Mouse (Mus musculus) liver, embryonic 11.5 days (tissue): Measurements from ENCODE around the gene Spdye4b. TPM values are rescaled to one million over a fixed set of nuclear protein-coding genes. Genes with fewer than 3 reads are reported as not detected.
A peak's percentile ranks its signal among the peaks of the same experiment; 100 is the strongest.
"Not testable (repeated sequence)": the region's sequence is repeated elsewhere in the genome, so short reads cannot be mapped to it uniquely, and the experiment has no call there.

Experiments
- ATAC-seq: fragments of 200-750 bp; cut with Nextera tagmentation; replicated peaks from 2 replicates; pipeline ENCODE4 v1.8.0; 2017; ENCODE audit warnings: moderate number of reproducible peaks, mild to moderate bottlenecking, moderate TSS enrichment, moderate library complexity; ENCODE audit not compliant: low FRiP score
- DNase-seq: peaks from one replicate; pipeline ENCODE4 v3.0.0-alpha.2; 2017; ENCODE audit warnings: low spot score
- H3K27ac ChIP-seq: fragments of 300-500 bp; sonication (generic); 2 replicates; pipeline ENCODE4 v1.5.1; 2014; ENCODE audit warnings: mild to moderate bottlenecking, low read depth, low read length, control low read depth
- H3K27me3 ChIP-seq: fragments of 300-500 bp; sonication (generic); replicated peaks from 2 replicates; pipeline ENCODE4 v1.6.1; 2014; ENCODE audit warnings: low read length, mixed read lengths; ENCODE audit not compliant: control insufficient read depth, insufficient read depth
- H3K36me3 ChIP-seq: fragments of 300-500 bp; sonication (generic); 2 replicates; pipeline ENCODE4 v1.6.1; 2014; ENCODE audit warnings: mild to moderate bottlenecking, low read length, moderate library complexity, mixed read lengths; ENCODE audit not compliant: control insufficient read depth, insufficient read depth
- H3K4me1 ChIP-seq: fragments of 300-500 bp; sonication (generic); replicated peaks from 2 replicates; pipeline ENCODE4 v1.6.1; 2014; ENCODE audit warnings: low read length, mixed read lengths; ENCODE audit not compliant: control insufficient read depth, insufficient read depth
- H3K4me2 ChIP-seq: fragments of 300-500 bp; sonication (generic); 2 replicates; pipeline ENCODE4 v1.6.1; 2014; ENCODE audit warnings: mild to moderate bottlenecking, control low read depth, moderate library complexity
- H3K4me3 ChIP-seq: fragments of 300-500 bp; sonication (generic); 2 replicates; pipeline ENCODE4 v1.5.1; 2014; ENCODE audit warnings: low read depth, low read length, control low read depth
- H3K9ac ChIP-seq: fragments of 300-500 bp; sonication (generic); 2 replicates; pipeline ENCODE4 v1.6.1; 2014; ENCODE audit warnings: low read depth, low read length, control low read depth
- H3K9me3 ChIP-seq: fragments of 300-500 bp; sonication (generic); 2 replicates; pipeline ENCODE4 v1.6.1; 2016; ENCODE audit warnings: low read length, inconsistent platforms, mixed read lengths; ENCODE audit not compliant: control insufficient read depth
- WGBS: fragments of 180-500 bp; shearing (Covaris S2); extraction: QIAGEN DNeasy Blood & Tissue Kit; methylation state at CpG from one replicate; pipeline ENCODE4 v1.1.7; 2014; 5-methylcytosine and 5-hydroxymethylcytosine counted together
- polyA plus RNA-seq: library from polyadenylated mRNA; unstranded; fragments of >200 nt; fragmentation: Nextera tagmentation; extraction: Ambion mirVana; gene quantifications from 2 replicates; pipeline ENCODE4 v1.2.1, GENCODE M21; 2014

The Spdye4b gene
- polyA plus RNA-seq, 1 experiment from 2014 or later, result not detected

DNA sequence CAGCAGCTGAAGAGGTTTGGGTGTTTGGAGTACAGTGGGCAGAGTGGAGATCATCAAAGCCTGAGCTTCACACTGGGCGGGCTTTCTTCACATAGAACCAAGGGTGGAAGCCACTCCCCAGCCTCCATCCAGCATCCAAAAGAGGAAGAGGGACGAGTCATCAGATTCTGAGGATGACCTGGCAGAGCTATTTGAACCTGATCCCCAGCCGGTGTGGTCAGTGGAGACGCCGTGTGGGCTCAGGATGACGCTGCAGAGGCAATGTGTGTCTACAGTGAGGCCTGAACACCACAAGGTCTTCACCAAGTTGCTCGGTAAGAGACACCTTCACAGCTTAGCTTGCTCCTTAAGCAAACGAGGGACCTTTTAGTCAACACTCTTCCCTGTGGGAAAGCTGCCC lies 13.9 kb downstream of the Spdye4b start:
- not testable (repeated sequence) for H3K4me1 ChIP-seq, H3K27ac ChIP-seq, H3K4me3 ChIP-seq, ATAC-seq, DNase-seq, H3K4me2 ChIP-seq, H3K9ac ChIP-seq, H3K9me3 ChIP-seq, H3K27me3 ChIP-seq, H3K36me3 ChIP-seq
- 45% methylated on average over 8 of the region's 8 CpGs for WGBS

DNA sequence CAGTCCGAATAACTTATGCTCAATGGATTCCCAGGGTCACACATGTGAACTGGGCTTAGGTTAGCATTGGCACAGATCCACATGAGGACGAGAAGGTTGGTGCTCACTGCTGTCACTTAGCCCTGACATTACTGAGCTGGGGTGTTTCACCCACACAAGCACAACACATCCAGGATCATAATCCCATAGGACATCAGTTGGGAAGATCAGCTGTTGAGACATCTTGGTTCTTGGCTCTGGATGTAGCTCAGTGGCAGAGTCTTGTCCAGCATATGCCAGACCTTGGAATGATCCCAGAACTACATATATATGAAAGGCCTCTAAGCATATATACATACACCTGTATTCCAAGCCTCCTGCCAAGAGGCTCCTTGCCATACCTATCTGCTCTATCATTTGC lies 14.3 kb downstream of the Spdye4b start:
- Histone ChIP-seq H3K36me3 (no peaks in the 10 kb centered on the region), H3K9me3 (no peaks in the 10 kb centered on the region)
- 80% methylated on average over 2 of the region's 2 CpGs for WGBS

GRCm38 (mm10) chr5:143196506-143196905 lies 15.7 kb downstream of the Spdye4b start:
- H3K9ac ChIP-seq, result no peak overlapping the region
- ATAC-seq, result no peak
- no peaks in the 10 kb centered on the region for H3K4me1 ChIP-seq
- no peaks in the 10 kb centered on the region for H3K36me3 ChIP-seq
- 0 out of 2 replicates have a peak, but pooled peaks cover 4% of the 10 kb centered on the region for H3K27me3 ChIP-seq
- H3K9me3 ChIP-seq, result no peaks in the 10 kb centered on the region
- H3K4me2 ChIP-seq, result no peak overlapping the region
- H3K27ac ChIP-seq, result no peak overlapping the region
- no peak overlapping the region for H3K4me3 ChIP-seq
- 68% methylated on average over 4 of the region's 4 CpGs for WGBS
- DNase-seq, result no peak

More for the DNA sequence above, 14.3 kb downstream of the Spdye4b start:
- Histone ChIP-seq H3K27me3 (0 out of 2 replicates have a peak, but pooled peaks cover 4% of the 10 kb centered on the region), H3K27ac (no peak overlapping the region), H3K4me1 (no peaks in the 10 kb centered on the region), H3K9ac (no peak overlapping the region), H3K4me2 (no peak overlapping the region), H3K4me3 (no peak overlapping the region)
- ATAC-seq (no peak), DNase-seq (no peak)

- H3K27me3 ChIP-seq, result no peaks in the 10 kb centered on the region
- ATAC-seq (no peak), DNase-seq (no peak)
- H3K36me3 ChIP-seq, result no peaks in the 10 kb centered on the region
- no peak overlapping the region for H3K27ac ChIP-seq
- H3K9me3 ChIP-seq, result peaks cover 5% of the 10 kb centered on the region
- WGBS, result 67% methylated on average over 3 of the region's 3 CpGs
- H3K4me2 ChIP-seq, result no peak overlapping the region
- H3K4me1 ChIP-seq, result no peaks in the 10 kb centered on the region
- no peak overlapping the region for H3K9ac ChIP-seq
- H3K4me3 ChIP-seq, result no peak overlapping the region
Observed at GRCm38 (mm10) chr5:143205015-143205414, 24.2 kb downstream of the Spdye4b start.

DNA sequence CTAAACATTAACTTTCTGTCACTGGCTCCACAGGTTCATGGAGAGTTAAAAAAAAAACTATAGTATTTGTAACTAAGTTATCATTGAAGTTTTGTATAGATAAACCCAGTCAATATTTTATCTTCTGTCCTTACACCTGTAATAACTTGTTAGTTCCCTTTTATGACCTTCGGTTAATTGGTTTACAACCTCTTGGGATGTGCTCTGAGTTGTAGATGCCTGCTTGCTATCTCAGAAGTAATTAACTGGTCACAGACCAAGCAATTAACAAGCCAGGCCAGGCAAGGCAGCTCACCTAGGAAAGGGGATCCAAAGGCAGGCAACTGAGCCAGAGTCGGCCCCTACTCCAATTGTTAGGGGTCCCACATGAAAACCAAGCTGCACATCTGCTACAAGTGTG lies 33.0 kb downstream of the Spdye4b start:
- H3K27me3 ChIP-seq, result no peaks in the 10 kb centered on the region
- no peaks in the 10 kb centered on the region for H3K4me1 ChIP-seq
- H3K9ac ChIP-seq, result no peak overlapping the region
- no peak for DNase-seq
- no peak overlapping the region for H3K4me2 ChIP-seq
- no peak for ATAC-seq
- no peak overlapping the region for H3K4me3 ChIP-seq
- H3K36me3 ChIP-seq, result no peaks in the 10 kb centered on the region
- H3K27ac ChIP-seq, result no peak overlapping the region
- peaks cover 1% of the 10 kb centered on the region; the same call in 1 of the 2 replicates for H3K9me3 ChIP-seq
- 77% methylated on average over 2 of the region's 2 CpGs for WGBS

DNA sequence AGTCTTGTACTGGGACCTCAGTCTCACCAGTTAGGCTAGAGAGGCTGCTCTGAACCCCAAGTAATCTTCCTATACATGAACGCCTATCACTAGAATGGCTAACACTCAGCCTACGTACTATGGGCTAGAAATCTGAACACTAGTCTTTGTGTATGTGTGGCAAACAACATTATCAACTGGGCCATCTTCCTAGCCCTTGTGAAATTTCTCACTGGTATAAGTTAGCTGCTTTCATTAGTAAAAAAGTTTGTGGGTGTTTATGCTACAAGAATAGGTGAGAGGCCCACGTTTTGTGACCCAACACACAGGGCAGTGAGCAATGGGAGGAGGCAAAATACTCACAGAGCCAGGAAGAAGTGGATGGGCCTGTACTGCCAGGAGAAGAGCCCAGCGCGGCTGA lies 40.2 kb downstream of the Spdye4b start:
- DNase-seq (no peak), ATAC-seq (no peak)
- Histone ChIP-seq H3K9me3 (no peaks in the 10 kb centered on the region), H3K27ac (no peak overlapping the region), H3K9ac (no peak overlapping the region), H3K4me1 (no peaks in the 10 kb centered on the region), H3K36me3 (no peaks in the 10 kb centered on the region), H3K27me3 (no peaks in the 10 kb centered on the region), H3K4me2 (no peak overlapping the region), H3K4me3 (no peak overlapping the region)
- 83% methylated on average over 5 of the region's 5 CpGs for WGBS

DNA sequence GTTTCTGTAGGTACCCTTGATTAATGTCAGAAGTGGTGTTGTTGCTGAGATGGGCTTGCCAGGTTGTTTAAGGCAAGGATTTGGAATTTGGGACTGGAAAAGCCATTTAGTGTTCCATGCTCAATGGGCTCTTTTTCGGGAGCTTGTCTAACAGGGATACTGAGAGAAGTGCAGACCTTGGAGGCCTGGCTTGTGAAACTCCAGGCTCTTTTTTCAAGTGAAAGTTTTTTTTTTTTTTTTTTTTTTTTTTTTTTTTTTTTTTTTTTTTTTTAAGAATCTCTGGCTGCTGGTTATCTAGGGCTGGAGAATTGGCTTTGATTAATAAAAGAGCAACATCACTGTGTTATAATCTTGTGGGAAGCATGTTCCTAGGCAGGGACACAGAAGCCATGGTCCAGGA lies 41.5 kb downstream of the Spdye4b start:
- H3K36me3 ChIP-seq, result no peaks in the 10 kb centered on the region
- DNase-seq, result no peak
- ATAC-seq, result no peak
- H3K9me3 ChIP-seq, result no peaks in the 10 kb centered on the region
- H3K27ac ChIP-seq, result no peak overlapping the region
- 65% methylated on average over 1 of the region's 1 CpGs for WGBS
- H3K4me2 ChIP-seq, result no peak overlapping the region
- H3K4me3 ChIP-seq, result no peak overlapping the region
- H3K4me1 ChIP-seq, result no peaks in the 10 kb centered on the region
- no peak overlapping the region for H3K9ac ChIP-seq
- H3K27me3 ChIP-seq, result no peaks in the 10 kb centered on the region

DNA sequence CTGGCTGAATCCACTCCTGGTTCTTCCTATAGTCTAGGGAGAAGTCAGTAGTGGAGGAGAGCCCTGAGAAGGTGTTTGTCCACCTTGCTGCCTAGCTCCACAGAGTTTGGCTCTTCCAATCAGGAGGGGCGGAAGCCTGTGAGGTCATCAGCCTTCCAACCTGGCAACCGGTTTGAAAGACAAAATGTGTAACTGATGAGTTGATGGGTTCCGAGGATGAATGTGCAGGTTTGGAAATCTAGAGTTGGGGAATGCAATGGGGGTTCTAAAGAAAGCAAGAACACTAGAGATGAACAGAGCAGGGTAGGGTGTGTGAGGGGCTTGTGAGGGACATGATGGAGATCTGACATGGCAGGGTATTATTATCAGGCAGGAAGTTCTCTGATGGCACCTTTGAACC lies 46.0 kb downstream of the Spdye4b start, which contains the start of gene Spdye4a:
Gene Spdye4a (minus strand): TSS at position 101 of the 400 bp plus-strand sequence.
- DNase-seq (no peak), ATAC-seq (no peak)
- no peak within 1 kb of the TSS for H3K4me2 ChIP-seq
- H3K9ac ChIP-seq, result no peak within 1 kb of the TSS
- H3K27me3 ChIP-seq, result no peaks in the 10 kb centered on the region
- no peak within 1 kb of the TSS for H3K4me3 ChIP-seq
- no peaks in the 10 kb centered on the region for H3K4me1 ChIP-seq
- no peak within 1 kb of the TSS for H3K27ac ChIP-seq
- no peaks in the 10 kb centered on the region for H3K9me3 ChIP-seq
- H3K36me3 ChIP-seq, result no peaks in the 10 kb centered on the region
- WGBS, result 77% methylated on average over 3 of the region's 3 CpGs

DNA sequence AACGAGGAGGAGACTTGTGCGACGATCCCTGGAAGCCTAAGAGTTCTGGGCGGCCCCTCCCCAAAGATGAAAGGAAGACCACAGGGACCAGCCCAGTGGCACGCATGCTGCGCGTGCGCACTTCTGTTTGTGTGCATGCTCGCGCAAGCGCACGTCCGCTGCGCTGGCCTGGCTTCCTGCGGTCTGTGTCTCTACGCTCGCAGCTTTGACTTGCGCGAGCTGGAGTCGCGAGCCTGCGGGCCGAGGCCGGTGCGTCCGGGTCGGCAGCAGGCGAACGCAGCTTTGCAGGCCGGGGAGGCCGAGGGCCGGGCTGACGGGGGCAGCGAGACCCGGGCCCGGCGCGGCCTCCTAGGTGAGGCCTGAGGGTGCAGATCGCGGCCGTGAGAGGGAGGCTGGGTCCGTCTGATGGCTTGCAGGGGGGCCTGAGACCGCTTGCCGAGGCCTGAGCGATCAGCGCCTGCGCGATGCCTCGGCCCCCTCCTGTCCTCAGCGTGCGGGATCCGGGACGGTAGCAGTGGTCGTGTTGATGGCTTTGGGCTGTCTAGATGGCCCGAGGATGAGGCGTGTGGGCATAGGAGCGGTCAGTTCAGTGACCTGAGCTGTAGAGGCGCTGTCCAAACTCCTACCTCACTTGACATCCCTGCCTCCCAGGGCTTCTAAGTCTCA lies 54.3 kb downstream of the Spdye4b start, which contains the start of gene Zfp12:
Gene Zfp12 (plus strand): TSS at position 136 of the 666 bp plus-strand sequence.
- H3K4me3 ChIP-seq, result peak within 1 kb of the TSS; percentile 86
- H3K36me3 ChIP-seq, result peaks cover 5% of the 10 kb centered on the region; the same call in 1 of the 2 replicates
- H3K27me3 ChIP-seq, result no peaks in the 10 kb centered on the region
- ATAC-seq (peak; percentile 96), DNase-seq (peak; percentile 90)
- H3K9me3 ChIP-seq, result no peaks in the 10 kb centered on the region
- peak within 1 kb of the TSS; percentile 90 for H3K9ac ChIP-seq
- peaks cover 4% of the 10 kb centered on the region for H3K4me1 ChIP-seq
- H3K27ac ChIP-seq, result peak within 1 kb of the TSS; percentile 92
- peak within 1 kb of the TSS; percentile 96 for H3K4me2 ChIP-seq
- under 1% methylated on average over 58 of the region's 58 CpGs for WGBS
